Mouse (Mus musculus): ENCODE data around the gene Rbfox2. TPM values are rescaled to one million over a fixed set of nuclear protein-coding genes. Genes with fewer than 3 reads are reported as not detected.

The Rbfox2 gene
- total and polyA plus RNA-seq, 3 experiments = 0.89 TPM; not detected in 2

- Histone ChIP-seq H3K36me3 (replicated peaks in 1 of 2; ENCODE audit: control insufficient read depth in 1 of 2, insufficient read depth in 1 of 2, low read length in 1 of 2) (no peaks in the 10 kb centered on the region), H3K27ac (ENCODE audit: insufficient read depth, low read depth) (no peak overlapping the region), H3K4me2 (ENCODE audit: insufficient read depth, low read depth, poor library complexity, severe bottlenecking) (no peak overlapping the region), H3K79me2 (replicated peaks; ENCODE audit: control insufficient read depth, extremely low read depth, insufficient read depth, poor library complexity, severe bottlenecking) (no peaks in the 10 kb centered on the region), H3K4me1 (ENCODE audit: control insufficient read depth in 1 of 2, insufficient read depth in 2 of 2) (no peaks in the 10 kb centered on the region), H3K9ac (ENCODE audit: insufficient read depth, low read depth) (no peak overlapping the region), H3K27me3 (replicated peaks) (peaks cover 92% of the 10 kb centered on the region), H3K4me3 (replicated peaks in 1 of 3; ENCODE audit: low read depth in 2 of 3, low read length in 2 of 3, poor library complexity in 1 of 3) (no peak overlapping the region), H3K9me3 (replicated peaks; ENCODE audit: low read length) (no peaks in the 10 kb centered on the region)
- TF ChIP-seq ZKSCAN1 (IDR thresholded peaks at IDR 0.05; ENCODE audit: borderline replicate concordance, low read depth, low read length) = no peak
- TF ChIP-seq PAX5 (IDR thresholded peaks at IDR 0.05; ENCODE audit: low read length) = no peak
- no peak for TF ChIP-seq MYC (IDR thresholded peaks at IDR 0.05; ENCODE audit: low read depth, low read length)
- TF ChIP-seq KAT2A (IDR thresholded peaks at IDR 0.05; ENCODE audit: insufficient replicate concordance, low read length) = no peak
- TF ChIP-seq CHD1 (IDR thresholded peaks at IDR 0.05; ENCODE audit: low read depth, low read length) = no peak
- TF ChIP-seq USF2 (conservative IDR thresholded peaks at IDR 0.05; ENCODE audit: low read depth, low read length) = no peak
- no peak for TF ChIP-seq JUND (conservative IDR thresholded peaks at IDR 0.05; ENCODE audit: low read depth, low read length)
- TF ChIP-seq MAFK (IDR thresholded peaks at IDR 0.05; ENCODE audit: insufficient replicate concordance, low read length) = no peak
- no peak for TF ChIP-seq SMC3 (IDR thresholded peaks at IDR 0.05; ENCODE audit: low read depth, low read length)
- TF ChIP-seq NRF1 (IDR thresholded peaks at IDR 0.05; ENCODE audit: low read depth, low read length) = no peak
- no peak for TF ChIP-seq JUN (IDR thresholded peaks at IDR 0.05; ENCODE audit: insufficient read depth, low read depth, low read length)
- TF ChIP-seq EP300 (IDR thresholded peaks at IDR 0.05; ENCODE audit: low read length) = no peak
- no peak for TF ChIP-seq BHLHE40 (IDR thresholded peaks at IDR 0.05; ENCODE audit: low read depth, low read length)
- no peak for TF ChIP-seq NELFE (IDR thresholded peaks at IDR 0.05; ENCODE audit: low read depth, low read length)
- TF ChIP-seq RAD21 (IDR thresholded peaks at IDR 0.05; ENCODE audit: low read depth, low read length) = no peak
- TF ChIP-seq ETS1 (conservative IDR thresholded peaks at IDR 0.05; ENCODE audit: low read depth, low read length) = no peak
- no peak for TF ChIP-seq MAX (IDR thresholded peaks at IDR 0.05; ENCODE audit: low read length)
- TF ChIP-seq ZMIZ1 (IDR thresholded peaks at IDR 0.05; ENCODE audit: low read depth, low read length) = no peak
- TF ChIP-seq RCOR1 (conservative IDR thresholded peaks at IDR 0.05; ENCODE audit: low read depth, low read length) = no peak
- no peak for DNase-seq (ENCODE audit: extremely low read depth)
- dilution Hi-C loops (cut with MboI; ENCODE audit: extremely low pct_ligation_motif_present, extremely low pct_unique_long_range_greater_than_20kb, low sequenced_read_pairs) (no loop called here), in situ Hi-C loops (cut with MboI; ENCODE audit: low pct_ligation_motif_present, low pct_unique_long_range_greater_than_20kb, low sequenced_read_pairs) (no loop called here)
Observed at GRCm38 (mm10) chr15:77079256-77079822, 227.5 kb downstream of the Rbfox2 start.

DNA sequence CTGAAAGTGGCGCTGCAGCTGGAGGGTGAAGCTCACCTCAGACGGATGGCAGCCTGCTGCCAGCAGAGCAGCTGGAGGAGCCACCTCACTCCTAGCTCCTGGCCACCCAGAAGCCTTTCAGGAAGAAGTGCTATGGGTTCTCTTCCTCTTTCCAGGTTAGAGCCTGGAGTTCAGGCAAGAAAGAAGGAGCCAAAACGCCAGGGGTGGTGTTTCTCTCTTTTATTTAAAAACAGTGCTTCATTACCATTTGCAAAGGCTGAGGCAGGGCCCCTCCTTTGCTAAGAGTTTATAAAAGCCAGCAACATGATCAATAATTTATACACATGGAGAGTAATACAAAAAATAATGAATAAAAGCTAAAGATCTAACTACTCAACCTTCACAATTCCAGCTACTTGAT, 228.0 kb downstream of the Rbfox2 start:
- TF ChIP-seq TCF12 (IDR thresholded peaks at IDR 0.05; ENCODE audit: low read depth, low read length) = no peak
- no peak for TF ChIP-seq KAT2A (IDR thresholded peaks at IDR 0.05; ENCODE audit: insufficient replicate concordance, low read length)
- TF ChIP-seq ZNF384 (IDR thresholded peaks at IDR 0.05; ENCODE audit: low read depth, low read length) = no peak
- TF ChIP-seq CTCF (conservative IDR thresholded peaks at IDR 0.05 in 1 of 2, IDR thresholded peaks at IDR 0.05 in 1 of 2; ENCODE audit: low read depth in 2 of 2, low read length in 2 of 2) = no peak
- TF ChIP-seq ELF1 (IDR thresholded peaks at IDR 0.05; ENCODE audit: low read depth, low read length) = no peak
- no peak for TF ChIP-seq PAX5 (IDR thresholded peaks at IDR 0.05; ENCODE audit: low read length)
- no peak for TF ChIP-seq ZMIZ1 (IDR thresholded peaks at IDR 0.05; ENCODE audit: low read depth, low read length)
- TF ChIP-seq CHD1 (IDR thresholded peaks at IDR 0.05; ENCODE audit: low read depth, low read length) = no peak
- no peak for TF ChIP-seq SMC3 (IDR thresholded peaks at IDR 0.05; ENCODE audit: low read depth, low read length)
- no peak for TF ChIP-seq MAFK (IDR thresholded peaks at IDR 0.05; ENCODE audit: insufficient replicate concordance, low read length)
- no peak for TF ChIP-seq BHLHE40 (IDR thresholded peaks at IDR 0.05; ENCODE audit: low read depth, low read length)
- no peak for TF ChIP-seq TBP (conservative IDR thresholded peaks at IDR 0.05; ENCODE audit: low read depth, low read length)
- Histone ChIP-seq H3K9me3 (replicated peaks; ENCODE audit: low read length) (no peaks in the 10 kb centered on the region), H3K9ac (ENCODE audit: insufficient read depth, low read depth) (no peak overlapping the region), H3K4me3 (replicated peaks in 1 of 3; ENCODE audit: low read depth in 2 of 3, low read length in 2 of 3, poor library complexity in 1 of 3) (no peak overlapping the region), H3K79me2 (replicated peaks; ENCODE audit: control insufficient read depth, extremely low read depth, insufficient read depth, poor library complexity, severe bottlenecking) (no peaks in the 10 kb centered on the region), H3K36me3 (replicated peaks in 1 of 2; ENCODE audit: control insufficient read depth in 1 of 2, insufficient read depth in 1 of 2, low read length in 1 of 2) (no peaks in the 10 kb centered on the region), H3K27me3 (replicated peaks) (peaks cover 93% of the 10 kb centered on the region), H3K4me1 (ENCODE audit: control insufficient read depth in 1 of 2, insufficient read depth in 2 of 2) (no peaks in the 10 kb centered on the region), H3K4me2 (ENCODE audit: insufficient read depth, low read depth, poor library complexity, severe bottlenecking) (no peak overlapping the region), H3K27ac (ENCODE audit: insufficient read depth, low read depth) (no peak overlapping the region)
- in situ Hi-C loops (cut with MboI; ENCODE audit: low pct_ligation_motif_present, low pct_unique_long_range_greater_than_20kb, low sequenced_read_pairs) = no loop called here
- no peak for DNase-seq (ENCODE audit: extremely low read depth)
- dilution Hi-C loops (cut with MboI; ENCODE audit: extremely low pct_ligation_motif_present, extremely low pct_unique_long_range_greater_than_20kb, low sequenced_read_pairs) = no loop called here
